Mouse (Mus musculus): ENCODE measurements around the gene Fgf15.
A peak's percentile ranks its signal among the peaks of the same experiment; 100 is the strongest.

DNA sequence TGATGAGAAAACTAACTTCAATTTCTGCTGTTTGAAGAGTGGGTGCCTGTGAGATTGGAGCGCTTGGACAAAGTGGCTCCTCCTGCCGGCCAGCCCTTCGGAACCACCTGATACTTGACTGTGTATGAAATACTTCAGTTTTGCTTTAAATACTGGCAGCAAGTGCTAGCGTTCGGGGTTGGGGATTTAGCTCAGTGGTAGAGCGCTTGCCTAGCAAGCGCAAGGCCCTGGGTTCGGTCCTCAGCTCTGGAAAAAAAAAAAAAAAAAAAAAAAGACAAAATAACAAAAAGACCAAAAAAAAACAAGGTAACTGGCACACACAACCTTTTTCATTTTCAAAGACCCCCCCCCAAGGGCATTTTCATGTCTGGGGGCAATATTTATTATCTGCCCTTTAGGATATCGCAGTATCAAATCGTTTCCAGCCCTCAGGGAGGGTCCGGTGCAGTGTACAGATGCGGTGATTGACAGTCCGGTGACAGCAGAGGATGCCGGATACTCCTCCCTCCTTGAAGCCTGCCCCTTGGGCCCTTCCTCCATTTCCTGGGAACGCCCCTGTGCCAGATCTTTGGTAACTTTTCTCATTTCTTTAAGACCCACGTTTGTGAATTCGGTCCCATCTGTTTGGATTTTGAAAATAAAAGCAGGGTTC, 18.1 kb downstream of the Fgf15 start:
- peak; percentile 56 for TF ChIP-seq CTCF (IDR thresholded peaks at IDR 0.05; ENCODE audit: low read depth)
- TF ChIP-seq EP300 (optimal IDR thresholded peaks at IDR 0.05): no peak

Data from stomach, postnatal 0 days (tissue).